Mouse (Mus musculus): Measurements from ENCODE around the gene Olfr91. TPM values are rescaled to one million over a fixed set of nuclear protein-coding genes. Genes with fewer than 3 reads are reported as not detected.

Gene Olfr91
- not detected for total RNA-seq (2023)

DNA sequence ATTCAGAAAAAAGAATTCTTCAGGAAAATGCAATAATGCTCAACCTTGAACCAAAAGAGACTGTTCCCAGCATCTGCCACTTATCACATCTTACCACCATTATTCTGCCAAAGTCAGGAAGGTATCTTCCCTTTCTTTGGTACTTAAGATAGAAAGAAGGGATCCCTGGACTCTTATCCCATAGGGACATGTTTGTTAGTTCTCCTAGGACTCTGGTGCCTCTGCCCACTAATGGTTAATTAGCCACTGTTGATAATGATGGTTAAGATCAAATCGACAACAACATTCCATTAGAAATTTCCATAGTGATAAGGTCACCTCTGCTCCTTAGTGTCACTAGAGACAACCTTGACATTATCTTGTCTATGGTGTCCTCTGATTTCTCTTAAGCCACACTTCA, at the start of gene Olfr91:
Gene Olfr91 (minus strand): TSS at position 101 of the 400 bp plus-strand sequence.

DNA sequence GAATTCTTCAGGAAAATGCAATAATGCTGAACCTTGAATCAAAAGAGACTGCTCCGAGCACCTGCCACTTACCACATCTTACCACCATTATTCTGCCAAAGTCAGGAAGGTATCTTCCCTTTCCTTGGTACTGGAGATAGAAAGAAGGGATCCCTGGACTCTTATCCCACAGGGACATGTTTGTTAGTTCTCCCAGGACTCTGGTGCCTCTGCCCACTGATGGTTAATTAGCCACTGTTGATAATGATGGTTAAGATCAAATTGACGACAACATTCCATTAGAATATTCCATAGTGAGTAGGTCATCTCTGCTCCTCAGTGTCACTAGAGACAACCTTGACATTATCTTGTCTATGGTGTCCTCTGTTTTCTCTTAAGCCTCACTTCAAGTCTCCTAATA, 21.9 kb upstream of the Olfr91 start, which contains the start of gene Olfr92:
Gene Olfr92 (minus strand): TSS at position 101 of the 400 bp plus-strand sequence.

GRCm38 (mm10) chr17:37088399-37088798, 9.7 kb downstream of the Olfr91 start, which contains the start of gene Olfr90:
Olfr90 (minus strand) TSS chr17:37088499.

DNA sequence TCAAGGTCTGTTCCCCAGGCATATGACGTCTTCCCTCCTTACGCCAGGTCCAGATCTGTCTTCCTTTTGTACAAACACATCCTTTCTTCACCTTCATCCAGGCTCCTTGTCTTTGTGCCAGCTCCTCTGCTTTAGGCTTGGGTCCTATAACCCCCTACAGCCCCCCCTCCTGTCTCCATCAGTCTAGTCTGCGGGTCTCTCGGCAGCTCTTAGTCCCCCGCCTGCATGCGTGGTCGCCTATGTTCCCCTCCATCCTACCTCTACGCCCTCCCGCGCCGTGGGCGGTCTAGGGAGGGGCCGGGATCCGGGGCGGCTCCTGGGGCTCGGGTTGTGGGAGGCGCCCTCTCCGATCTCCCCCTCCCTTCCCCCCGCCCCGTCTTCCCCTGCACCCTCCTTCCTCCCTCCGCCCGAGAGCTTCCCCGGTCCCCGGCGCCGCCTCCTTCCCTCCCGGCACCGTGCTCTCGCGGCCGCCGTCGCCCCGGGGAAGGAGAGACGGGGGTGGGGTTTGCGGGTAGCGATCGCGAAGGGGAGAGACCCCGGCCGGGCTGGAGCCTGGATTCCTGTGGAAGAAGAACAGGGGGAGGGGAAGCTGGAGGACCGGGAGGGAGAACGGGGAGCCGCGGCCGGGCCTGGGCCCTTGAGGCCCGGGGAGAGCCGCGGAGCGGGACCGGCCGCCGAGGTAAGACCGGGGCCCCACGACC, 52.3 kb downstream of the Olfr91 start, which contains the start of gene Gabbr1:
Gene Gabbr1 (plus strand): TSS at position 356 of the 701 bp plus-strand sequence.

Other genes starting within 250 kb of the Olfr91 start
- gene Trim15, start 231.1 kb downstream of the Olfr91 start, total RNA-seq (2023): not detected
- 10 to 100 TPM in 1 of 2 experiments, 1 to 10 TPM in 1; 6.7 to 11.4 TPM for gene Trim10, start 228.7 kb downstream of the Olfr91 start, total RNA-seq (2023)
- gene Trim40, start 208.2 kb downstream of the Olfr91 start, total RNA-seq (2023): not detected
- not detected for gene Trim31, start 200.2 kb downstream of the Olfr91 start, total RNA-seq (2023)
- gene Rnf39, start 155.4 kb downstream of the Olfr91 start, total RNA-seq (2023): not detected
- 10 to 100 TPM; 36.4 to 42.1 TPM for gene Ppp1r11, start 146.5 kb downstream of the Olfr91 start, total RNA-seq (2023)
- 10 to 100 TPM; 29.7 to 30.7 TPM for gene Znrd1, start 139.7 kb downstream of the Olfr91 start, total RNA-seq (2023)
- 1 to 10 TPM; 1.6 to 1.9 TPM for gene Znrd1as, start 139.7 kb downstream of the Olfr91 start, total RNA-seq (2023)
- gene 2410137M14Rik, start 117.0 kb downstream of the Olfr91 start, total RNA-seq (2023): not detected
- not detected for gene H2-M5, start 108.7 kb downstream of the Olfr91 start, total RNA-seq (2023)
- under 1 TPM in 1 of 2 experiments, not detected in 1; 0.24 TPM for gene Zfp57, start 97.1 kb downstream of the Olfr91 start, total RNA-seq (2023)
- not detected for gene Mog, start 74.9 kb downstream of the Olfr91 start, total RNA-seq (2023)
- gene Gabbr1, start 52.3 kb downstream of the Olfr91 start, total RNA-seq (2023): 10 to 100 TPM; 87.9 to 96.0 TPM
- gene Olfr90, start 9.8 kb downstream of the Olfr91 start, total RNA-seq (2023): under 1 TPM in 1 of 2 experiments, not detected in 1; 0.24 TPM
- not detected for gene Olfr92, start 21.8 kb upstream of the Olfr91 start, total RNA-seq (2023)
- not detected for gene Olfr93, start 63.2 kb upstream of the Olfr91 start, total RNA-seq (2023)
- not detected for gene Ubd, start 95.6 kb upstream of the Olfr91 start, total RNA-seq (2023)
- not detected for gene Olfr94, start 102.7 kb upstream of the Olfr91 start, total RNA-seq (2023)
- gene Olfr95, start 114.8 kb upstream of the Olfr91 start, total RNA-seq (2023): not detected
- gene Olfr96, start 121.9 kb upstream of the Olfr91 start, total RNA-seq (2023): not detected
- not detected for gene Olfr97, start 139.1 kb upstream of the Olfr91 start, total RNA-seq (2023)
- gene Olfr98, start 165.5 kb upstream of the Olfr91 start, total RNA-seq (2023): not detected
- gene H2-M3, start 171.9 kb upstream of the Olfr91 start, total RNA-seq (2023): 1 to 10 TPM; 4.0 to 5.0 TPM
- gene Olfr99, start 185.2 kb upstream of the Olfr91 start, total RNA-seq (2023): not detected
- gene Olfr101, start 206.0 kb upstream of the Olfr91 start, total RNA-seq (2023): not detected
- gene Olfr102, start 218.8 kb upstream of the Olfr91 start, total RNA-seq (2023): not detected
- gene Olfr103, start 241.4 kb upstream of the Olfr91 start, total RNA-seq (2023): not detected